Mouse (Mus musculus) right cerebral cortex, adult 18-20 months (tissue): ENCODE data around the gene Eppin.
A peak's percentile ranks its signal among the peaks of the same experiment; 100 is the strongest.
"Not testable (repeated sequence)": the region's sequence is repeated elsewhere in the genome, so short reads cannot be mapped to it uniquely, and the experiment has no call there.

Experiments used
- DNase-seq: peaks from one replicate; pipeline ENCODE4 v3.0.0; 2022; ENCODE audit warnings: mixed read lengths

Eppin gene

GRCm38 (mm10) chr2:164593494-164593893 is at the start of gene Eppin:
Eppin (minus strand) TSS chr2:164593594.
- no peak for DNase-seq

GRCm38 (mm10) chr2:164641881-164642673 is 48.7 kb upstream of the Eppin start:
- peak; percentile 2 for DNase-seq

DNA sequence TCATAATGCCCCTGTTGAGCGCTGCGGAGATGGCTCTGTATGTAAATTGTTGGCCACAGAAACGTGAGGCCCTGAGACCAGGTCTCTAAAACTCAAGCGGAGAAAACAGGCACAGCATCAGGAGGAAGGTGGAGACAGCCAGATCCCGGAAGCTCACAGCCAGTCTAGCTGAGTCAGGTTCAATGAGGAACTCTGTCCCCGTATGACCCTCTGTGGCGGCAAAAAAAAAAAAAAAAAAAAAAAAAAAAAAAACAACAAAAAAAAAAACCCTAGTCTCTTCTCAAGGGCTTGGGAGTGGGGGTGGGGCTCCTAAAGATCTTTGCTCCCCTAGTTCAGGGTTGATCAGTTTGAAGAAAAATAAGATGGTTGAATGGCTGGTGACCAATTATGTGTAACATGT is 47.7 kb upstream of the Eppin start:
- no peak for DNase-seq

DNA sequence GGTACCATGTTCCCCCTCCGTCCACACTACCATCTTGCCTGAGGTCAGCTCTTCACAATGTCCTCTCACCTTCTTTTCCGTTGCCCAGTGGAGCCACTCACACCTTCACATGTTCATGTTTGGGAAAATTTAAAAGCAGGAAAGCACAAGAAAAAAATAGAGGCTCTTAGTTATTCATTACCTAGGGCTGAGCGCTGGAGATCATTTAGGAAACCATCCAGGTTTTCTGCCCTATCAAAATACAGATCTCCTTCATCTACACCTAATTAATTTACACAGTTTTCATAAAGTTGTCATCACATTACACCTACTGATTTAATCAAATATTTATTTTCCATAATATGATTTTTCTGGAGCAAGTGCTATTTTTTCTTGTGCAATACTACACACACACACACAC is 45.3 kb upstream of the Eppin start, which contains the start of gene Wfdc16:
TSS of gene Wfdc16 (minus strand) at position 101 of the 400 bp plus-strand sequence.
- DNase-seq = no peak

DNA sequence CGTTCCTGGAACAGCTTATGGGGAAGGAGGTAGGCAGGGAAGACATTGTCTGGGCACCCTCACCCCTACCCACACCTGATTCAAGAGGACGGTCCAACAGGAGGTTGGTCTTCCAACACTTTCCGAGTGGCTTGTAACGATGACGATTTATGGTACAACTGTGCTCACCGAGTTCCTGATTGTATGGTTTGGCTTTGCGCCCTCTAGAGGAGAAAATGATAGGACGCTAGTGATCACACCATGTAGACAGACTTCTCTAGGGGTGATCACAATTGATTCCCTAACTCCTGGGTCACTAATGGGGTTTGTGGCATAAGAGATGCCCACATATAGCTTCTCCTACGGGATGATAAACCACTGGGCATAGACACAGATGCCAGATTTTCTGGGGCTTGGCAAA is 41.9 kb upstream of the Eppin start:
- DNase-seq = no peak

DNA sequence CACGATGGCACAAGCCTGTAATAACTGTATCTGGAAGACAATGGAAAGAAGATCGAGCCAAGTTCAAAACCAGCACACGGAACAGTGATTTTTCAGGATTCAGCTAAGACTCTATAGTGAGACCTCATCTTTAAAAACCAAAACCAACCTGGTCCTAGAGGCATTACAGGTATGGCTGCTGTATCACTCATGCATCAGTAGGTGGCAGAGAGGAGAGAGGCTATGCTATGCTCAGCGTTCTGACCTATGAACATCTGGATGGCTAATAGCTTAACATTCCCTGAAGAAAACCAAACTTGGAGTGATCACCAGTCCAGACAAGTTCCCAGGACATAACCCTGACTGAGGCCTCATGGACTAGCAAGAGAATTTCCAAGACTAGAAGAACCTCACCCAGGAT is 28.4 kb upstream of the Eppin start:
- DNase-seq = no peak

GRCm38 (mm10) chr2:164619050-164619449 is 25.7 kb upstream of the Eppin start:
- no peak for DNase-seq

DNA sequence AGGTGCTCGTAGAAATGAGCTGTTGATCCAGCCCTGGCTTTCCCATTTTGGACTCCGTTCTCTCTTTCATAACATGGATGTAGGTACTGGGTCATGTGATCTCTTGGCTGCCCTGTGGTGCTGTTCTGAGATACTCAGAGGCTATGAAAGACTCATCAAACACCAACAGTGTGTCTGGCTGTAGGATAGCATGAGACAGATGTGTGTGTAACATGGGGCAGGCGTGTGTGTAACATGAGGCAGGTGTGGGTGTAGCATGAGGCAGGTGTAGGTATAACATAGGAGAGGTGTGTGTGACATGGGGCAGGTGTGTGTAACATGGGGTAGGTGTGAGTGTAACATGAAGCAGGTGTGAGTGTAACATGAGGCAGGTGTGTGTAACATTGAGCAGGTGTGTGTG is 22.0 kb upstream of the Eppin start:
- no peak for DNase-seq

GRCm38 (mm10) chr2:164613471-164613870 is 20.1 kb upstream of the Eppin start, which contains the start of the genes Wfdc6b and Wfdc8:
Wfdc6b (plus strand) TSS chr2:164613522.
Wfdc8 (minus strand) TSS chr2:164613626.
- not testable (repeated sequence) for DNase-seq

DNA sequence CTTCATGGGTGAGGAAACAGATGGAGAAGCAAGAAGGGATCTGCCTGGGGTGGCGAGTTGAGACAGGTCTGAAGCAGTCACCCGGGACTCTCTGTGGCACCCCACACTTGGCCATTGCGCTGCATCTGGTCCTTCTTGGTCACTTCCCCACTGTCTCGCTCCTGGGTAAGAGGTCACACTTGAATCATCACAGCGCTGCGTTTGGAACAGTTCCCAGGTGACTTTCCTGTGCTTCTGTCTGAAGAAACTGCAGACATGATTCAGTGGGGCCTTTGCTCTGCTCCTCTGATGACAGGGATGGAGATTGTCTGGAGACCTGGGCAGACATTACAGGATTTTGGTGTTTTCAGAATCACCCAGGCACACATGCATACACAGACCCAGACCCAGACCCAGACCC is 15.4 kb upstream of the Eppin start:
- no peak for DNase-seq

- DNase-seq = peak; percentile 8
Measured at GRCm38 (mm10) chr2:164604411-164604810, 11.0 kb upstream of the Eppin start.

DNA sequence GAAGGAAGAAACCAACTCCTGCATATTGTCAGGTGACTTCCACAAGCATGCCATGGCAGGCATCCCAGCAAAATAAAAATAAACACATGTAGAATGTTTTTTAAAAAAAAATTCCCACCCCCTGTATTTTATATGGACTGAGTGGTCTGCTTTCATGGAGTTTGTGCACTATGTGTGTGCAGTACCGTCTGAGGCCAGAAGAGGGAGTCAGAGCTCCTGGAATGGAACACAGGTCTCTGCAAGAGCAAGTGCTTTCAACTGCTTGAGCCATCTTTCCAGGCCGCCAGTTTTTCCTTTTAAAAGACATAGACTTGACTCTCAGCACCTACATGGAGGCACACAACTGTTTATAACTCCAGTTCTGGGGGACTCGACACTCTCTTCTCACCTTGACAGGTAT is 10.1 kb upstream of the Eppin start:
- DNase-seq = no peak

DNA sequence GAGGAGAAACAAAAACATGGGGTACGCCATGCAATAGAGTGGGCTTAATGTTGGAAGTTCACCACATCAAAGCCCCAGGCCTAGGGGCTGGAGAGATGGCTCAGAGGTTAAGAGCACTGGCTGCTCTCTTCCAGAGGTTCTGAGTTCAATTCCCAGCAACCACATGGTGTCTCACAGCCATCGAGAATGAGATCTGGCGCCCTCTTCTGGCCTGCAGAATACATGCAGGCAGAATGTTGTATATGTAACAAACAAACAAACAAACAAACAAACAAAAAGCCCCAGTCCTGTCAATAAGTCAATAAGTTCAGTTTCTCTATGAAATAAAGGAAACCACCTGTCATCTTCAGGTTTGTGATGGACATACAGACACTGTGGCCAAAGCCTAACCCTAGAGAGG is 6.8 kb upstream of the Eppin start:
- DNase-seq = no peak

DNA sequence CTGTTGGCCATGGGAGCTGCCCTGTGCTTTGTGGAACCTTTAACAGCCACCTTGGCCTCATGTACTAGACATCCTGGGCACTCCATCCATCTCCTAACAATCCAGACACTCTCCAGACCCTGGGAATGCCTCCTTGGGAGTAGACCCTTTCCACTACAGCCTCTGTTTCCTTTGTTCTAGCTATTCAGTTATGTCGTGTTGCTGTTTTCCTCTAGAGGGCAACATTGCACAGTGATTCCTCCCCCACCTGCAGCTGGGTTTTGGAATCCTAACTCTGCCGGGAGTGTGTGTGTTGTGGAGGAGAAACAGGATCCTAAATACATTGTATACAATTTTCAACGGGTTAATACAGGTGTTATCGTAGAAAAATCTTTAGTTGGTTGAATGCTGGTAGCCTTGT is 1.4 kb downstream of the Eppin start:
- DNase-seq = peak; percentile 13

GRCm38 (mm10) chr2:164585025-164585725 is 8.2 kb downstream of the Eppin start, which contains the start of gene Wfdc6a:
Wfdc6a (minus strand) TSS chr2:164585447.
- not testable (repeated sequence) for DNase-seq

- DNase-seq = not testable (repeated sequence)
Measured at GRCm38 (mm10) chr2:164573359-164573758, 20.0 kb downstream of the Eppin start, which contains the start of gene Spint3. Spint3 (minus strand) TSS chr2:164573459.

GRCm38 (mm10) chr2:164567460-164567859 is 25.9 kb downstream of the Eppin start:
- DNase-seq = no peak

DNA sequence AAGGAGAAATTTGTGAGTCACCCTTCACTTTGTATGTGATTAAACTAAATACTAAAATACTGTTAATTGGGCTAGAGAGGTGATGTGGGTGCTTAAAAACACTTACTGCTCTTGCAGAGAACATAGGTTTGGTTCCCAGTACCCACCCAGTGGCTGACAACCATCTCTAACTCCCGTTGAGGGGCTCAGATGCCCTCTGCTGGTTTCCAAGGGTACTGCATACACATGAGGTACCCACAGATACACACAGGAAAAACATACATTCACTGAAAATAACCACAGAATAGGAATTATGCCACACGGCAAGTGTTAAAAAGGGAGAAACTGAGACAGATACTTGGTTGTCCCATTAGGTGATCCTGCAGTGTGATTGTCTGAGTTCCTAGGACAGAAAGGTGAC is 26.4 kb downstream of the Eppin start:
- DNase-seq = no peak

- DNase-seq = no peak
Measured at GRCm38 (mm10) chr2:164564346-164564745, 29.0 kb downstream of the Eppin start.

DNA sequence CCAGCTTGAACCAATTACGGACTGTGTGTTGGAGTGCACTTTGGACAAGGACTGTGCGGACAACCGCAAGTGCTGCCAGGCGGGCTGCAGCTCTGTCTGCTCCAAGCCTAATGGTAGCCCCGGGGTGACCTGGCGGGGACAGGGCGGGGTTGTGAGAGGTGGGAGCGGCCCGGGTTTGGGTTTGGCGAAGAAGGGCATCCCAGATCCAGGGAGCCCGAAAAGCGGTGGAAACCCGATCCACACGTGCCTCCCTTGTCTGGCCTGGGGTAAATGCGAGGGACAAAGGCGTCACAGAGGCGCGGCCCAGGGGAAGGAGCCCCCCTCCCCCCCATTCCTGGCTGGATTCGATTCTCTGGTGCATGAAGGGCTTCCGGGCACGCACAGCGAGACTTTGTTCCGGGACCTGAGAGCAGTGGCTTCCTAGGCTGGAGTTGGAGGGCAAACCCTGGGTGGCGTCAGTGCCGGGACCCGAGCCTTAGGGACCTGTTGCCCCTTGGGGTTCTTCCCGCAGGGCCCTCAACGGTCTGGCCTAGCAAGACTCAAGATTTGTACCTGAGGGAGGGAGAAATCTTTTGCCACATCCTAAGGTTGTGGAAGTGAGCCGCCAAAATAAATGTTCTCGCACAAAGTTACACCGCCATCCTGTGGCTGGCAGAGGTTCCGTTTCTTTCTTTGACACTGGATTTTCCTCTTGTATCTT is 29.9 kb downstream of the Eppin start:
- DNase-seq = peak; percentile 35

GRCm38 (mm10) chr2:164562391-164563188 is 30.8 kb downstream of the Eppin start, which contains the start of gene Wfdc2:
Wfdc2 (plus strand) TSS chr2:164562413.
- no peak for DNase-seq

DNA sequence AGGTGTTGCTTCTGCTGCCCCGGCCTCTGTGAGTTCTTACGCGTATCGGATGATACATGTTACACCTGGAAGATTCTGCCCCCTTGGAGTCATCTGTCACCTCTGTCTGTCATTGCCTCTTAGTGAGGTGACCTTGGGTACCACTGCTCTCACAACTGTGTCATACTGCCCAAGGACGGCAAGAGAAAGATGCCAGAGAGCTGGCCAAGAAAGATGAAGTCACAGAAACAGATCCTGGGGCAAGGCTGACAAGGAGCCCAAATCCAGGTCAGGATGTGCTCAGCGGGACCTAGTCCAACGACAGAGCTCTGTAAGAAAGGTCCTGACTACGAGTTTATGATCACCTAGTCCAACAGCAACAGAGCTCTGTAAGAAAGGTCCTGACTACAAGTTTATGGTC is 33.3 kb downstream of the Eppin start:
- DNase-seq = no peak
